ENCODE assay signal across 16 mouse cellular contexts in the genomic region with DNA sequence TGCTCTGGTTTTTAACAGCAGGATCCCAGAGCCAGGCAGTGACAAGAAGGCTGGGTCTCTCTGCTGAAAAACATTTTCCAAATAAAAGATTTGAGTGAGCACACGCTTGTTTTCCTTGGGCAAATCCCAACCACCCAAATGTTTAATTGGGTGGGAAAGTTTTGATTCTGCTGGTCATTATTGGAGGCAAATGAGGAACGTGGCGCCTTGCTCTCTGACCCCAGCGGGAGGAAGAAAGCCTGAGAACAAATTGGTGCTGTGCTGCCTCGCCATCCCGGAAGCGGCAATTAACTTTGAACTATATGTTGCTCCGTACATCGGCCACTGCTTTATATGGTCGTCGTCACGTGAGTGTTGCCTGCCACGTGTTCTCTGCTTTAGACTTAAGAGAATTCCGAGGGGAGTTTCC.
A peak's percentile ranks its signal among the peaks of the same experiment; 100 is the strongest.
DNase-seq lines count a peak whose midpoint lies in the region; ATAC-seq and TF ChIP-seq lines count a peak whose summit lies in the region.
"Had no signal": no experiment of that assay in that cellular context is flagged by ENCODE, and none has a peak within 500 bp of the region (broad histone marks: within the 10 kb centered on the region; RNA-seq: fewer than 3 reads in every experiment).

No protein-coding gene starts in this region.

- H3K27ac ChIP-seq in kidney, postnatal 0 days: no peak overlapping the region
- no peak overlapping the region for H3K27ac ChIP-seq in limb, embryonic 11.5 days (replicated peaks; ENCODE audit: low read depth, low read length)
- H3K27ac ChIP-seq: forebrain, embryonic 15.5 days had no signal

- H3K4me3 ChIP-seq in kidney, postnatal 0 days (replicated peaks; ENCODE audit: low read depth, low read length): no peak overlapping the region
- H3K4me3 ChIP-seq in limb, embryonic 11.5 days (ENCODE audit: low read depth, low read length): no peak overlapping the region
- H3K4me3 ChIP-seq: forebrain, embryonic 15.5 days had no signal

- H3K27me3 ChIP-seq in kidney, postnatal 0 days (ENCODE audit: insufficient read depth, low read length): no peaks in the 10 kb centered on the region
- no peaks in the 10 kb centered on the region for H3K27me3 ChIP-seq in limb, embryonic 11.5 days (ENCODE audit: control insufficient read depth, insufficient read depth, low read length)
- H3K27me3 ChIP-seq: forebrain, embryonic 15.5 days had no signal

- peak; percentile 49 for DNase-seq in kidney, postnatal 0 days (ENCODE audit: low spot score)
- no peak for DNase-seq in kidney, adult 11 months
- DNase-seq in brain, embryonic 14.5 days (ENCODE audit: low read depth): peak; percentile 17
- peak; percentile 57 for DNase-seq in heart, adult 8-10 months (ENCODE audit: low spot score)
- peak; percentile 56 for DNase-seq in limb, embryonic 11.5 days (ENCODE audit: low spot score)
- no peak for DNase-seq in cerebellum, adult 18-20 months
- DNase-seq: adrenal gland, postnatal 25 days; cerebellum, postnatal 25 days; gastrocnemius, postnatal 14 days; kidney, adult 18-20 months; liver, postnatal 0 days; right cerebral cortex, postnatal 25 days had no signal

- TF ChIP-seq CTCF in kidney, postnatal 0 days (IDR thresholded peaks at IDR 0.05; ENCODE audit: low read depth): no peak
- no peak for TF ChIP-seq CTCF in brain, embryonic 14.5 days (IDR thresholded peaks at IDR 0.05; ENCODE audit: borderline replicate concordance, extremely low read depth, insufficient read depth, insufficient read length)

- H3K9ac ChIP-seq in kidney, postnatal 0 days (ENCODE audit: low read depth, low read length): no peak overlapping the region
- no peak overlapping the region for H3K9ac ChIP-seq in limb, embryonic 11.5 days (ENCODE audit: low read length)
- H3K9ac ChIP-seq: forebrain, embryonic 15.5 days; liver, postnatal 0 days had no signal

- WGBS in kidney, postnatal 0 days: 39% methylated on average over 14 of the region's 14 CpGs
- 32% methylated on average over 14 of the region's 14 CpGs for WGBS in limb, embryonic 11.5 days

- H3K9me3 ChIP-seq in kidney, postnatal 0 days (replicated peaks; ENCODE audit: low read length): no peaks in the 10 kb centered on the region
- no peaks in the 10 kb centered on the region for H3K9me3 ChIP-seq in limb, embryonic 11.5 days (ENCODE audit: control insufficient read depth, low read length)
- H3K9me3 ChIP-seq: forebrain, embryonic 15.5 days had no signal

- no peaks in the 10 kb centered on the region for H3K4me1 ChIP-seq in kidney, postnatal 0 days (replicated peaks; ENCODE audit: insufficient read depth, low read length)
- H3K4me1 ChIP-seq in limb, embryonic 11.5 days (ENCODE audit: control insufficient read depth, insufficient read depth, low read length): no peaks in the 10 kb centered on the region

- H3K36me3 ChIP-seq in kidney, postnatal 0 days (ENCODE audit: insufficient read depth, low read length): no peaks in the 10 kb centered on the region
- H3K36me3 ChIP-seq in limb, embryonic 11.5 days (ENCODE audit: control insufficient read depth, insufficient read depth, low read length): no peaks in the 10 kb centered on the region
- H3K36me3 ChIP-seq: forebrain, embryonic 15.5 days had no signal

- no peak for ATAC-seq in kidney, postnatal 0 days (replicated peaks; ENCODE audit: low FRiP score, low read depth)
- no peak for ATAC-seq in limb, embryonic 11.5 days (ENCODE audit: insufficient number of reproducible peaks, low FRiP score, low TSS enrichment, low read depth)
- no peak for ATAC-seq in inflammation-experienced regulatory T-cells, adult 6 months
- ATAC-seq in megakaryocyte-erythroid progenitor cell, adult 5-6 weeks (replicated peaks; ENCODE audit: low FRiP score, low TSS enrichment, poor library complexity, severe bottlenecking): no peak
- ATAC-seq: forebrain, embryonic 15.5 days; liver, postnatal 0 days had no signal

- no peak for TF ChIP-seq POLR2A in brain, embryonic 14.5 days (IDR thresholded peaks at IDR 0.05; ENCODE audit: borderline replicate concordance, extremely low read depth, insufficient read depth, insufficient read length, poor library complexity, severe bottlenecking)

- H3K4me2 ChIP-seq in kidney, postnatal 0 days (ENCODE audit: low read length): no peak overlapping the region
- H3K4me2 ChIP-seq in limb, embryonic 11.5 days (ENCODE audit: low read depth, severe bottlenecking): no peak overlapping the region
- H3K4me2 ChIP-seq: forebrain, embryonic 15.5 days; midbrain, embryonic 11.5 days had no signal

Comparison
In these comparisons a context has a peak if more than half of its experiments do, and no peak if none do; other contexts are left out.
1. DNase-seq: peak in kidney, postnatal 0 days (single experiment), brain, embryonic 14.5 days (single experiment), heart, adult 8-10 months (single experiment) and limb, embryonic 11.5 days (single experiment); none in kidney, adult 11 months (single experiment) and cerebellum, adult 18-20 months (0 of 2).